Mouse (Mus musculus) B cell, adult 62 days (primary cell): ENCODE data around the gene Wdr41. TPM values are rescaled to one million over a fixed set of nuclear protein-coding genes. Genes with fewer than 3 reads are reported as not detected.

Experiments used
- total RNA-seq: library from RNA; stranded (reverse); gene quantifications from 4 replicates; pipeline ENCODE4 v1.2.4, GENCODE M21; 2023

The Wdr41 gene
- total RNA-seq = 9.7 to 11.8 TPM (median 10.6 TPM) in 4 replicates

DNA sequence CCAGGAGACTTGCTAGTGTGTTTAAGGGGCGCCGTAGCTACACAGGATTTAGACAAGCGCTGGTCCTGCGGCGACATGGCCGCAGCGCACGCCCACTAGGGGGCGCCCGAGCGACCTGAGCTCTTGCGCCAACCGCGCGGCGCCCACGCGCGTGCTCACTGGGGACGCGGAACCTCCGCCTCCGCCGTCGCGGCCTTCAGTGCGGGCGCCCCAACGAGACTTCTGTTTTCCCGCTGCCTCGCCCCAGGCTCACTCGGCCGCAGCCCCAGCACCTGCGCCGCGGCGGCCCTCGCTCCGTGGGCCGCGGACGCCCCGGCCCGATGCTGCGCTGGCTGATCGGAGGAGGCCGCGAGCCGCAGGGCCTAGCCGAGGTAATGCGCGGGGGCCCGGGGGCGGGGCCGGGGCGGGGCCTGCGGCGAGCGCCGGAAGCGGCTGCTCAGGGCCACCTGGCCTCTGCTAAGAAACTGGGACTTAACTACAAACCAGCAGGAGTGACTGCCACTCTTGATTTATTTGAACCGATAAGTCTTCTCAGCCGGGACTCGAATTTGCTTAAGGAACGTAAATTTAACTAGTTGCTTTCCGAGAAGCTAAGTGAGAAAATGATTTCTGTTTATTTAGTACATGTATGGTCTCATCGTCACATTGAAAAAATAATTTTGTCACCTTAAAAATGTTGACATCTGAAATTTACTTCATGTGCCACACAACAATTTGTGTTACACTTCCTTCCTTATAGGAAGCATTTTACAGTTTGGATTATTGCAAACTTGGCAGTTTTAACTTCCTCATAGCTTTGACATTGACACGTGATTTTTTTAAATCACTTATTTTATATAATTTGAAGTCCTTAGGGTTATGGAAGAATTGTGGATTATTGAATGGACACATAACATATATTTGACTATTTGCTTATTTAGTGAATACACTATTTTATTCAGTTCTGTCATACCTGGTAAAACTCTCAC, at the start of gene Wdr41:
Gene Wdr41, plus strand, starts transcription at position 126 of the 968 bp plus-strand sequence.

Other genes starting within 250 kb of the Wdr41 start
- 84.1 to 103 TPM (median 101 TPM) in 4 replicates for gene Tbca, start 187.4 kb upstream of the Wdr41 start, total RNA-seq
- gene Otp, start 100.7 kb upstream of the Wdr41 start, total RNA-seq = not detected in 4 replicates